Mouse (Mus musculus) megakaryocyte-erythroid progenitor cell, adult 5-6 weeks (primary cell): ENCODE results near the gene Fmn2. TPM values are rescaled to one million over a fixed set of nuclear protein-coding genes. Genes with fewer than 3 reads are reported as not detected.

Experiments
- ATAC-seq: replicated peaks from 2 replicates; pipeline ENCODE4 v1.8.0; 2016; ENCODE audit warnings: mild to moderate bottlenecking, inconsistent platforms; ENCODE audit not compliant: severe bottlenecking, poor library complexity, low FRiP score, low TSS enrichment
- total RNA-seq, 2 experiments: library from RNA; stranded (forward) in 1 of 2; stranded (reverse) in 1 of 2; fragments of 200-1000, 215-1000 nt in 1 of 2; fragments of >200 nt in 1 of 2; fragmentation: Nextera tagmentation in 1 of 2; gene quantifications; 2 replicates each; pipeline ENCODE4 v1.2.3; 2014 to 2017

Fmn2 gene
- total RNA-seq (2014; fragmentation: Nextera tagmentation) (0.68 TPM in 1 of 2 replicates, not detected in the other), total RNA-seq (2017) (not detected in 2 replicates)

GRCm38 (mm10) chr1:174501661-174502030, at the start of gene Fmn2:
Gene Fmn2 (plus strand): TSS chr1:174501825.
- ATAC-seq: peak; percentile 72

- no peak for ATAC-seq
Observed at GRCm38 (mm10) chr1:174455100-174455499, 46.5 kb upstream of the Fmn2 start.

GRCm38 (mm10) chr1:174465385-174465784, 36.2 kb upstream of the Fmn2 start:
- ATAC-seq: peak; percentile 80

- peak; percentile 42 for ATAC-seq
Observed at GRCm38 (mm10) chr1:174466240-174466639, 35.4 kb upstream of the Fmn2 start.

GRCm38 (mm10) chr1:174469736-174470135, 31.9 kb upstream of the Fmn2 start:
- peak; percentile 85 for ATAC-seq

- ATAC-seq: no peak
Observed at GRCm38 (mm10) chr1:174482567-174482966, 19.1 kb upstream of the Fmn2 start.

GRCm38 (mm10) chr1:174500064-174500463, 1.6 kb upstream of the Fmn2 start:
- ATAC-seq: no peak

- ATAC-seq: no peak
Observed at GRCm38 (mm10) chr1:174501011-174501410, 614 bp upstream of the Fmn2 start.

- ATAC-seq: peak; percentile 53
Observed at GRCm38 (mm10) chr1:174502031-174502845, 613 bp downstream of the Fmn2 start.

GRCm38 (mm10) chr1:174502846-174503745, 1.5 kb downstream of the Fmn2 start:
- ATAC-seq: peak; percentile 23; the same call in 1 of the 2 replicates

GRCm38 (mm10) chr1:174508571-174509110, 7.0 kb downstream of the Fmn2 start:
- ATAC-seq: no peak

GRCm38 (mm10) chr1:174513419-174513818, 11.8 kb downstream of the Fmn2 start:
- no peak for ATAC-seq

- no peak for ATAC-seq
Observed at GRCm38 (mm10) chr1:174521976-174522770, 20.5 kb downstream of the Fmn2 start.

GRCm38 (mm10) chr1:174522809-174523511, 21.3 kb downstream of the Fmn2 start:
- no peak for ATAC-seq

GRCm38 (mm10) chr1:174523512-174523828, 21.8 kb downstream of the Fmn2 start:
- ATAC-seq: no peak

- ATAC-seq: 0 out of 2 replicates have a peak, but pooled peaks have one; percentile 37
Observed at GRCm38 (mm10) chr1:174536742-174537453, 35.3 kb downstream of the Fmn2 start.

- no peak for ATAC-seq
Observed at GRCm38 (mm10) chr1:174537491-174537890, 35.9 kb downstream of the Fmn2 start.

- no peak for ATAC-seq
Observed at GRCm38 (mm10) chr1:174548291-174548690, 46.7 kb downstream of the Fmn2 start.
